Mouse (Mus musculus) forebrain, embryonic 10.5 days (tissue): ENCODE measurements around the gene Rps25. TPM values are rescaled to one million over a fixed set of nuclear protein-coding genes. Genes with fewer than 3 reads are reported as not detected.
"Not testable (repeated sequence)": the region's sequence is repeated elsewhere in the genome, so short reads cannot be mapped to it uniquely, and the experiment has no call there.

Source experiments
- DNase-seq: peaks from one replicate; pipeline ENCODE4 v3.0.0-alpha.2; 2017; ENCODE audit warnings: low spot score; ENCODE audit errors: extremely low spot score
- H3K27ac ChIP-seq: fragments of 300-500 bp; sonication (generic); 2 replicates; pipeline ENCODE4 v1.5.1; 2016; ENCODE audit warnings: mild to moderate bottlenecking
- H3K27me3 ChIP-seq: fragments of 300-500 bp; sonication (generic); 2 replicates; pipeline ENCODE4 v1.6.1; 2016; ENCODE audit warnings: mild to moderate bottlenecking; ENCODE audit not compliant: poor library complexity, severe bottlenecking
- H3K36me3 ChIP-seq: fragments of 300-500 bp; sonication (generic); replicated peaks from 2 replicates; pipeline ENCODE4 v1.6.1; 2016; ENCODE audit warnings: mild to moderate bottlenecking, moderate library complexity
- H3K4me1 ChIP-seq: fragments of 300-500 bp; sonication (generic); 2 replicates; pipeline ENCODE4 v1.6.1; 2016
- H3K4me3 ChIP-seq: fragments of 300-500 bp; sonication (generic); 2 replicates; pipeline ENCODE4 v1.5.1; 2016; ENCODE audit warnings: mild to moderate bottlenecking, moderate library complexity
- H3K9me3 ChIP-seq: fragments of 300-500 bp; sonication (generic); 2 replicates; pipeline ENCODE4 v1.6.1; 2016; ENCODE audit warnings: mild to moderate bottlenecking, moderate library complexity
- WGBS: fragments of 180-500 bp; shearing (Covaris S2); methylation state at CpG from one replicate; pipeline ENCODE4 v1.1.7; 2016; 5-methylcytosine and 5-hydroxymethylcytosine counted together
- polyA plus RNA-seq: library from polyadenylated mRNA; unstranded; fragments of >200 nt; fragmentation: Nextera tagmentation; extraction: Ambion mirVana; gene quantifications from 2 replicates; pipeline ENCODE4 v1.2.1, GENCODE M21; 2016

The Rps25 gene
- polyA plus RNA-seq, 1 experiment from 2014 or later = 2,069 TPM

- Histone ChIP-seq H3K27me3 (no peaks in the 10 kb centered on the region), H3K4me3 (no peak overlapping the region), H3K9me3 (no peaks in the 10 kb centered on the region), H3K36me3 (peaks cover 81% of the 10 kb centered on the region), H3K4me1 (peaks cover 14% of the 10 kb centered on the region), H3K27ac (no peak overlapping the region)
- no peak for DNase-seq
- 84% methylated on average over 1 of the region's 1 CpGs for WGBS
Observed at GRCm38 (mm10) chr9:44411601-44412130, 4.7 kb downstream of the Rps25 start.

GRCm38 (mm10) chr9:44412306-44412705, 5.4 kb downstream of the Rps25 start:
- H3K36me3 ChIP-seq = peaks cover 81% of the 10 kb centered on the region
- no peaks in the 10 kb centered on the region for H3K9me3 ChIP-seq
- WGBS = 85% methylated on average over 4 of the region's 4 CpGs
- no peaks in the 10 kb centered on the region for H3K27me3 ChIP-seq
- H3K27ac ChIP-seq = no peak overlapping the region
- H3K4me3 ChIP-seq = no peak overlapping the region
- no peak for DNase-seq
- peaks cover 18% of the 10 kb centered on the region for H3K4me1 ChIP-seq

GRCm38 (mm10) chr9:44412781-44413180, 5.8 kb downstream of the Rps25 start:
- H3K4me3 ChIP-seq = no peak overlapping the region
- H3K27ac ChIP-seq = no peak overlapping the region
- no peaks in the 10 kb centered on the region for H3K27me3 ChIP-seq
- H3K4me1 ChIP-seq = peaks cover 23% of the 10 kb centered on the region
- peaks cover 81% of the 10 kb centered on the region for H3K36me3 ChIP-seq
- no peak for DNase-seq
- WGBS = 78% methylated on average over 2 of the region's 2 CpGs
- no peaks in the 10 kb centered on the region for H3K9me3 ChIP-seq

GRCm38 (mm10) chr9:44417156-44417891, 10.4 kb downstream of the Rps25 start:
- Histone ChIP-seq H3K27ac (peak overlapping the region; percentile 92), H3K4me3 (peak overlapping the region; percentile 96)
- 8% methylated on average over 26 of the region's 26 CpGs for WGBS

GRCm38 (mm10) chr9:44417892-44418363, 11.0 kb downstream of the Rps25 start:
- Histone ChIP-seq H3K4me3 (peak overlapping the region; percentile 96), H3K4me1 (peaks cover 15% of the 10 kb centered on the region), H3K9me3 (peaks cover 5% of the 10 kb centered on the region; the same call in 1 of the 2 replicates), H3K27me3 (no peaks in the 10 kb centered on the region), H3K27ac (peak overlapping the region; percentile 92), H3K36me3 (peaks cover 34% of the 10 kb centered on the region)
- DNase-seq = peak; percentile 93
- WGBS = under 1% methylated on average over 38 of the region's 38 CpGs

More at GRCm38 (mm10) chr9:44417156-44417891, 10.4 kb downstream of the Rps25 start:
- Histone ChIP-seq H3K9me3 (peaks cover 5% of the 10 kb centered on the region; the same call in 1 of the 2 replicates), H3K4me1 (peaks cover 15% of the 10 kb centered on the region), H3K27me3 (no peaks in the 10 kb centered on the region), H3K36me3 (peaks cover 40% of the 10 kb centered on the region)
- no peak for DNase-seq

GRCm38 (mm10) chr9:44418519-44419385, 11.8 kb downstream of the Rps25 start, which contains the start of gene Ccdc84:
TSS of gene Ccdc84 (minus strand) at chr9:44418569.
- peaks cover 15% of the 10 kb centered on the region for H3K4me1 ChIP-seq
- H3K27ac ChIP-seq = peak within 1 kb of the TSS; percentile 92
- H3K9me3 ChIP-seq = peaks cover 5% of the 10 kb centered on the region; the same call in 1 of the 2 replicates
- H3K4me3 ChIP-seq = peak within 1 kb of the TSS; percentile 96
- 81% methylated on average over 14 of the region's 14 CpGs for WGBS
- peaks cover 26% of the 10 kb centered on the region for H3K36me3 ChIP-seq
- DNase-seq = no peak
- H3K27me3 ChIP-seq = no peaks in the 10 kb centered on the region

GRCm38 (mm10) chr9:44419730-44420129, 12.8 kb downstream of the Rps25 start:
- 94% methylated on average over 9 of the region's 9 CpGs for WGBS
- not testable (repeated sequence) for H3K27me3 ChIP-seq, H3K27ac ChIP-seq, H3K4me3 ChIP-seq, DNase-seq, H3K9me3 ChIP-seq
- peaks cover 16% of the 10 kb centered on the region for H3K36me3 ChIP-seq
- peaks cover 15% of the 10 kb centered on the region for H3K4me1 ChIP-seq

GRCm38 (mm10) chr9:44420280-44420898, 13.4 kb downstream of the Rps25 start:
- peaks cover 5% of the 10 kb centered on the region; the same call in 1 of the 2 replicates for H3K9me3 ChIP-seq
- H3K27ac ChIP-seq = no peak overlapping the region
- WGBS = 88% methylated on average over 5 of the region's 5 CpGs
- no peak overlapping the region for H3K4me3 ChIP-seq
- H3K4me1 ChIP-seq = peaks cover 15% of the 10 kb centered on the region
- no peaks in the 10 kb centered on the region for H3K27me3 ChIP-seq
- DNase-seq = no peak
- peaks cover 12% of the 10 kb centered on the region for H3K36me3 ChIP-seq

- Histone ChIP-seq H3K4me1 (0 out of 2 replicates have a peak, but pooled peaks cover under 1% of the 10 kb centered on the region), H3K4me3 (no peak overlapping the region), H3K9me3 (peaks cover 5% of the 10 kb centered on the region; the same call in 1 of the 2 replicates), H3K27me3 (no peaks in the 10 kb centered on the region), H3K36me3 (no peaks in the 10 kb centered on the region), H3K27ac (no peak overlapping the region)
- DNase-seq = no peak
- 91% methylated on average over 4 of the region's 4 CpGs for WGBS
Observed at GRCm38 (mm10) chr9:44423576-44423975, 16.6 kb downstream of the Rps25 start.

GRCm38 (mm10) chr9:44432577-44433185, 25.7 kb downstream of the Rps25 start:
- Histone ChIP-seq H3K36me3 (no peaks in the 10 kb centered on the region), H3K4me1 (peaks cover 7% of the 10 kb centered on the region), H3K27ac (no peak overlapping the region), H3K27me3 (no peaks in the 10 kb centered on the region), H3K9me3 (no peaks in the 10 kb centered on the region), H3K4me3 (no peak overlapping the region)
- WGBS = 59% methylated on average over 5 of the region's 5 CpGs
- DNase-seq = no peak

- 86% methylated on average over 6 of the region's 6 CpGs for WGBS
- H3K27ac ChIP-seq = no peak overlapping the region
- no peak overlapping the region for H3K4me3 ChIP-seq
- no peak for DNase-seq
- H3K27me3 ChIP-seq = no peaks in the 10 kb centered on the region
- peaks cover 7% of the 10 kb centered on the region for H3K4me1 ChIP-seq
- H3K36me3 ChIP-seq = no peaks in the 10 kb centered on the region
- peaks cover 2% of the 10 kb centered on the region; the same call in 1 of the 2 replicates for H3K9me3 ChIP-seq
Observed at GRCm38 (mm10) chr9:44435747-44436146, 28.8 kb downstream of the Rps25 start.

GRCm38 (mm10) chr9:44440961-44441360, 34.0 kb downstream of the Rps25 start, which contains the start of gene Foxr1:
TSS of gene Foxr1 (minus strand) at chr9:44441136.
- no peak for DNase-seq
- WGBS = 76% methylated on average over 19 of the region's 19 CpGs
- peaks cover 4% of the 10 kb centered on the region; the same call in 1 of the 2 replicates for H3K9me3 ChIP-seq
- no peaks in the 10 kb centered on the region for H3K36me3 ChIP-seq
- H3K4me1 ChIP-seq = peaks cover under 1% of the 10 kb centered on the region
- H3K27me3 ChIP-seq = no peaks in the 10 kb centered on the region
- no peak within 1 kb of the TSS for H3K27ac ChIP-seq
- H3K4me3 ChIP-seq = no peak within 1 kb of the TSS
